Mouse (Mus musculus) liver, embryonic 14.5 days (tissue): ENCODE measurements around the gene Dhx58.

Experiments used
- CTCF ChIP-seq: IDR thresholded peaks from 2 replicates; pipeline ENCODE4 v1.5.1; 2016; ENCODE audit warnings: antibody characterized with exemption, low read depth, control low read depth
- EP300 ChIP-seq: IDR thresholded peaks from 2 replicates; pipeline ENCODE4 v1.6.1; 2016; ENCODE audit warnings: antibody characterized with exemption, low read depth

DNA sequence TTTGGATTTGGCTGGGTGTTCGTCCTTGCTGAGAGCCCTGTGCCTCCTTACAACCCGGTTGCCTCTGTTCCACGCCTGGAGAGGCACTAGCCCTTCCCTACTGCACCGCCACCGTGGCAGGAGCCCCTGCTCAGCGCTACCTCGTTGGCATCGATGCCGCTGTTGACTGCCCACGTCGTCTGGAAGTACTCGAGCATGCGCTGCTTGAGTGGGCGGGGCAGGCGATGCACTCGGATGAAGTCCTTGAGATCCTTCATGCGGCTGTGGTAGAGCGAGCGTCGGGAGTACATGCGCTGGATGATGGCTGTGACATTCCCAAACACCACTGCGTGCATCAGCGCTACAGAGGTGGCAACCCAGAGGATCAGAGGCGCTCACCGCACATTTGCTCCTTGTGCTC, 45.4 kb upstream of the Dhx58 start:
- no peak for TF ChIP-seq CTCF
- no peak for TF ChIP-seq EP300
